Mouse (Mus musculus) liver, adult 2 months (tissue): ENCODE results near the gene Brinp1.

ENCODE experiments used
- CTCF ChIP-seq: fragments of 200-500 bp; IDR thresholded peaks from 2 replicates; pipeline ENCODE4 v1.5.1; 2011; ENCODE audit warnings: low read depth, low read length, control low read depth
- POLR2A ChIP-seq: fragments of 200-500 bp; IDR thresholded peaks from 2 replicates; pipeline ENCODE4 v1.6.1; 2011; ENCODE audit warnings: low read length, control low read depth; ENCODE audit not compliant: insufficient read depth; ENCODE audit errors: extremely low read depth

DNA sequence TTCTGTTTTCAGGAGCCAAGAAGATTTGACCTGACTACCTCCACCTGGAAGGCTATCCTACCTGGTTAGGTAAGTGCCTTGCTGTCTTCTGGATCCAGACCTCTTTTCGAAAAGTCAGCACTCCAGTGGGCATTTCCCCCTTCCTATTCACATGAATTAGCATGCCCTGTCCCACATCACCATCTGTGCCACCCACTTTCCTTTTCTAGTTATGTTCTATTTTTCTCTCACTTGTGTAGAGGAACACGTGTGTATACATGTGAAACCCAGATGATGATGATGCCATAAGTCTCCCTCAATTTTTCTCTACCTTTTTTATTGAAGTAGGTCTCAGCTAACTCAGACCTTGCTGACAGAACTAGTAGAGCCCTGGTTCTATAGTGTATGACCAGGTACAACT, 11.3 kb downstream of the Brinp1 start:
- TF ChIP-seq CTCF = no peak
- TF ChIP-seq POLR2A = no peak
